Mouse (Mus musculus): ENCODE measurements around the gene Hoxa1.

GRCm38 (mm10) chr6:52152226-52153193, 5.6 kb downstream of the Hoxa1 start:
- TF ChIP-seq GATA1 (IDR thresholded peaks at IDR 0.05; ENCODE audit: low read length), result no peak
- TF ChIP-seq TAL1 (IDR thresholded peaks at IDR 0.05; ENCODE audit: low read length), result no peak

Data from erythroblast, embryonic 14.5 days (primary cell).